Mouse (Mus musculus): ENCODE measurements at regions not wholly inside any gene's neighbourhood (a gene's known extent, or its start where the extent isn't known, plus 50 kb on each side); places are given as distances from the start of the nearest gene placed in this dataset.

- intact Hi-C loops (cut with DNase I): no loop called here
- DNase-seq (ENCODE audit: low spot score in 2 of 2): no peak
Observed at GRCm38 (mm10) chr10:74722971-74723370, 244.0 kb upstream of the Gnaz start.

DNA sequence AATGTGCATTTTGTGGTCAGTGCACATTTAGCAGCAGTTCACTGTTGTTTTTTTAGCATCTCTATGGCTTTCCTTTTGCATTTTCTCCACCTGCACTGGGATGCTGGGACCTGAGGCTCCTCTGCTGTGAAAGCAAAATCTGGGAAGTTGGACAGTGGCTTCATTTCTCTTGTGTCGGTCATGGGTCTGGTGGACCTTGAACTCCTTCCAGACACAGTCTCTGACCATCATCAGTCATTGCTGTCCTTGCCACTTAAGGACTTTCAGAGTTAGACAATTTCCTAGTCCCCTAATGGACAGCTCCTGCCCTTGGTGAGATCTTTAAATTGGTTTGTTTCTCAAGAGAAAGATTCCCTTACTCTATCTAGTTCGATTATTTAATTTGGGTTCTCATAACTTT, 217.5 kb upstream of the Gnaz start:
- intact Hi-C loops (cut with DNase I): no loop called here
- no peak for DNase-seq (ENCODE audit: low spot score in 2 of 2)

DNA sequence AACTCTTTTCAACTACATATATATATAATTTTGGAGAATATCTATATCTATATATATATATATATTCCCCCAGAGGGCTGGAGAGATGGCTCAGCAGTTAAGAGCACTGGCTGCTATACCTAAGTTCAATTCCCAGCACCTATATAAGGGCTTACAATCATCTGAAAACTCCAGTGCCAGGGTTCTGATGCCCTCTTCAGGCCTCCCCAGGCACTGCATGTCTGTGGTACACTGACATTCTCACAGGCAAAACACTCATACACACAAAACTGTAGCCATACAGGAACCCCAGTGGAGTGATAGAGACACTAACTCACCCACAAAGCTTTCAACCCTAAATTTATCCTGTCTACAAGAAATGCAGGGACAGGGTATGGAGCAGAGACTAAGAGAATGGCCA, 216.1 kb upstream of the Gnaz start:
- no peak for DNase-seq (ENCODE audit: low spot score in 2 of 2)
- intact Hi-C loops (cut with DNase I): no loop called here

DNA sequence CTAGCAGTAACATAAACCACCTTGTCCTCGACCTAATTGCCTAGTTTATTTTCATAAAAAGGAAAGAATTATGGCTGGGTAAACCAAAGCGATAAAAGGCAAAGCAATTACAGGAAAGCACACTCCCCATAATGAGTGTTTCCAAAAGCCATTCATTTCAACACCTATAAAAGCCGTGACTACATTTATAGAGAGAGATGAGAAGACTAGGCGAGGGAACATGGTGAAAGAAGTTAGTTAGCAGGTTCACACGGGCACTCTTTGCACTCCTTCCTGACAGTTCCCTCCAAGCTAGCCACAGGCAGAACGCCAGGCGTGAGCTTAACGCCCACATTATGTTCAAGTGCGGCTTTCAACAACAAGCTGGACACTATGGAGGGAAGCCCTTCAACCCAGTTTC, 206.2 kb upstream of the Gnaz start:
- intact Hi-C loops (cut with DNase I): no loop called here
- peak in 1 of 2 experiments; percentile 2 for DNase-seq (ENCODE audit: low spot score in 2 of 2)

GRCm38 (mm10) chr10:74789245-74789644, 177.7 kb upstream of the Gnaz start:
- no peak for DNase-seq (ENCODE audit: low spot score in 2 of 2)
- intact Hi-C loops (cut with DNase I): no loop called here

DNA sequence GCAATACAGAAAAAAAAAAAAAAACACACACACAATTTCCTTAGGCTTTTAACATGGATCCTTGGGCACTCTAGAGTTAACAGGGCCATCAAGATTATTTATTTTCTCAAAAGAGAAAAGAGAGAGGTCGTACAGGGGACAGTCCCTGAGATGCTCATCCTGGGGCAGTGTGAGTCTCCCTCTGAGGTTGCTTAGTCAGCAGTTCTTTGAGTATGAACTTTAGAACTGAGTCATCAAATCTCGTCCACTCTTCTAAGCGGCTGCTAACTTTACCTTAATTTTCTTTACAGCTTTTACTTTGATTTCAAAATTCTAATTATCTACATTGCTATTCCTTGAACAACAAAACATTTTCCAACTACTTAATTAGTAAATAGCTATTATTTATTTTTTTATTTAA, 177.0 kb upstream of the Gnaz start:
- no peak for DNase-seq (ENCODE audit: low spot score in 2 of 2)
- intact Hi-C loops (cut with DNase I): no loop called here

DNA sequence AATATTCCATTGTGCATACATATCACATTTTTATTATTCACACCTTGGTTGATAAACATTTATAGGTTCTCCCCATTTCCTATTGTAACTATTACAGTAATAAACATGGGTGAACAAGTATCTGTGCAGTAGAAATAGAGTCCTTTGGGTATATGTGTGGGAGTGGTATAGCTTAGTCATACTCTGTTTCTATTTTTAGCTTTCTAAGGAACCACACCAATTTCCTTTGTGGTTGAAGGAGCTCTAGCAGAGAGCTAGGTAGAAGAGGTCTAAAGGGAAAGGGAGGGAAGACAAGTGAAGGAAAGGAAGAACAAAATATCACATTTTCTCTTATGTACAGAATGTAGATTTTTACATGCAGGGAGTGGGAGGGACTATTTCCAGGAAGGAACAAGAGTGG, 143.6 kb upstream of the Gnaz start:
- DNase-seq (ENCODE audit: low spot score in 2 of 2): no peak
- intact Hi-C loops (cut with DNase I): no loop called here

- DNase-seq (ENCODE audit: low spot score in 2 of 2): no peak
- intact Hi-C loops (cut with DNase I): no loop called here
Observed at GRCm38 (mm10) chr10:74834359-74834758, 132.6 kb upstream of the Gnaz start.

- intact Hi-C loops (cut with DNase I): loop anchor here (10.0 kb wide), 1 partner anchor 384 kb away; no protein-coding TSS in a partner anchor
Observed at GRCm38 (mm10) chr10:74848372-74848771, 118.6 kb upstream of the Gnaz start.

GRCm38 (mm10) chr10:74854991-74855664, 111.8 kb upstream of the Gnaz start:
- DNase-seq (ENCODE audit: low spot score in 2 of 2): peak in 1 of 2 experiments; percentile 42
- intact Hi-C loops (cut with DNase I): no loop called here

More at GRCm38 (mm10) chr10:74848372-74848771, 118.6 kb upstream of the Gnaz start:
- DNase-seq (ENCODE audit: low spot score in 2 of 2): peak; percentile 83 to 84

Measured in left cerebral cortex, postnatal 25 days (tissue).